Mouse (Mus musculus) ES-E14 (cell line): ENCODE measurements at regions not wholly inside any gene's neighbourhood (a gene's known extent, or its start where the extent isn't known, plus 50 kb on each side); places are given as distances from the start of the nearest gene placed in this dataset.

Experiments
- DNase-seq: peaks from one replicate; pipeline ENCODE4 v3.0.0-alpha.2; 2013; ENCODE audit warnings: low read depth, low spot score
- H3K27ac ChIP-seq: 2 replicates; pipeline ENCODE4 v1.5.1; 2012; ENCODE audit warnings: low read depth, mild to moderate bottlenecking, low read length, moderate library complexity, mixed read lengths; ENCODE audit not compliant: poor library complexity, insufficient read depth, severe bottlenecking
- H3K36me3 ChIP-seq: 2 replicates; pipeline ENCODE4 v1.6.1; 2012; ENCODE audit warnings: mild to moderate bottlenecking, low read length, moderate library complexity, mixed read lengths; ENCODE audit not compliant: control insufficient read depth, poor library complexity, insufficient read depth, severe bottlenecking
- H3K4me1 ChIP-seq, 2 experiments: fragments of 150-350 bp in 1 of 2; sonication (generic) in 1 of 2; 2 replicates each; pipeline ENCODE4 v1.6.1; 2012; ENCODE audit warnings: low read length in 2 of 2, mild to moderate bottlenecking in 1 of 2, mixed read lengths in 1 of 2; ENCODE audit not compliant: control insufficient read depth in 2 of 2, insufficient read depth in 2 of 2, poor library complexity in 1 of 2
- H3K4me3 ChIP-seq, 2 experiments: fragments of 150-350 bp in 1 of 2; sonication (generic) in 1 of 2; 2 replicates each; pipeline ENCODE4 v1.5.1; 2012; ENCODE audit warnings: low read length in 2 of 2, low read depth in 1 of 2, mild to moderate bottlenecking in 1 of 2, mixed read lengths in 1 of 2; ENCODE audit not compliant: insufficient read depth in 1 of 2, poor library complexity in 1 of 2, severe bottlenecking in 1 of 2
- H3K9ac ChIP-seq: 2 replicates; pipeline ENCODE4 v1.6.1; 2012; ENCODE audit warnings: low read depth, mild to moderate bottlenecking, low read length, mixed read lengths; ENCODE audit not compliant: poor library complexity, insufficient read depth, severe bottlenecking
- H3K9me3 ChIP-seq: fragments of 150-350 bp; sonication (generic); 2 replicates; pipeline ENCODE4 v1.6.1; 2012; ENCODE audit warnings: low read depth, mild to moderate bottlenecking, low read length; ENCODE audit not compliant: control insufficient read depth, insufficient read depth
- CHD2 ChIP-seq: IDR thresholded peaks from 2 replicates; pipeline ENCODE4 v1.6.1; 2014; ENCODE audit warnings: mild to moderate bottlenecking, low read depth, low read length, inconsistent platforms
- HCFC1 ChIP-seq: IDR thresholded peaks from 2 replicates; pipeline ENCODE4 v1.6.1; 2012; ENCODE audit warnings: low read length, inconsistent platforms, borderline replicate concordance; ENCODE audit not compliant: insufficient read depth
- MAFK ChIP-seq: IDR thresholded peaks from 2 replicates; pipeline ENCODE4 v1.6.1; 2014; ENCODE audit warnings: mild to moderate bottlenecking, low read depth, low read length, inconsistent platforms; ENCODE audit not compliant: insufficient read depth
- ZC3H11A ChIP-seq: IDR thresholded peaks from 2 replicates; pipeline ENCODE4 v1.6.1; 2012; ENCODE audit warnings: low read depth, mild to moderate bottlenecking, inconsistent platforms, low read length, borderline replicate concordance
- ZNF384 ChIP-seq: IDR thresholded peaks from 2 replicates; pipeline ENCODE4 v1.6.1; 2012; ENCODE audit warnings: low read depth, low read length, inconsistent platforms
- in situ Hi-C, 2 experiments: fragments of 600-800 bp; cut with MboI; formaldehyde crosslinking; loops; one replicate each; pipeline ENCODE4 v1.15.1; 2025; ENCODE audit warnings: low sequenced_read_pairs in 2 of 2, inconsistent platforms in 1 of 2; ENCODE audit not compliant: unreplicated experiment in 2 of 2

DNA sequence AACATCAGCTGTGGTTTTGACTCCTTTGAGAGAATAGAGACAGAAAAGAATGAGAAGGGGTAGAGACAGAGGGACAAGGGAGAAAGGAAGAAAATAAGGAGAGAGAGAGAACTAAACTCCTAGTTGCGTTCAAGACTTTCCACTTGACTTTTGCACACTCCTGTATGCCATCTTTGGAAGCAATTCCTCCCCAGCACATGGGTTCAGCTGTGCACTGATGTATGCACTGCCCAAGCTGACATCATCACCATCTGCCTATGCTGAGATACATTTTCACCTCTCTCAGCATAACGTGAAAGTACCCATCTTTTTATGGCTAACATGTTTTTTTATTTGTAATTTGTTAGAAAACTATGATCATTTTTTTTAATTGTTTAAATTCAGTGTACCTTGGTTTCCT lies 214.2 kb upstream of the Robo2 start:
- no peak for TF ChIP-seq MAFK
- no peak for TF ChIP-seq ZC3H11A
- in situ Hi-C loops, result no loop called here
- Histone ChIP-seq H3K9ac (no peak overlapping the region), H3K4me1 (no peaks in the 10 kb centered on the region), H3K9me3 (no peaks in the 10 kb centered on the region), H3K27ac (no peak overlapping the region), H3K36me3 (no peaks in the 10 kb centered on the region), H3K4me3 (no peak overlapping the region)
- no peak for DNase-seq

DNA sequence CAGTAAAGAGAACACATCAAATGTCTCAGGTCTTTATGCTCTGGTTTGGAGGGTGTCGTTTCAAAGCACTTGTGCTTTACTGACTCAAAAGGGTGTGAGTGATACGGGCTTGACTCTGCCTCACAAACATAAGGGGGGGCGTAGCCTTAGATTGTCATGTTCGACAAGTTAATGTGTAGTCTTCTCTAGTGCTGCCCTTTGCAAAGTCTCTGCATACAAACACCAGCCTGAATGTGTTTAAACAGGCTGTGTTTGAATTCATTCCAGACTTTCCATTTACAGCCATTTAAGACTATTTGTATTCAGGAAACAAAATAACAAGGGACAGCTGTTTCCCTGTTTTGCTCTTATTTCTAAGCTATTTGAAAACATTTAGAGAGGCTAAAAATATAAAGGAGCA lies 200.4 kb upstream of the Robo2 start:
- H3K9ac ChIP-seq, result no peak overlapping the region
- TF ChIP-seq ZNF384, result no peak
- no peak for TF ChIP-seq MAFK
- no peak for TF ChIP-seq ZC3H11A
- TF ChIP-seq HCFC1, result no peak
- TF ChIP-seq CHD2, result no peak
- no peak overlapping the region for H3K4me3 ChIP-seq
- H3K4me1 ChIP-seq, result no peaks in the 10 kb centered on the region
- DNase-seq, result no peak
- H3K9me3 ChIP-seq, result no peaks in the 10 kb centered on the region
- no peaks in the 10 kb centered on the region for H3K36me3 ChIP-seq
- H3K27ac ChIP-seq, result no peak overlapping the region
- in situ Hi-C loops, result no loop called here

- Histone ChIP-seq H3K9me3 (no peaks in the 10 kb centered on the region), H3K9ac (no peak overlapping the region), H3K4me3 (no peak overlapping the region), H3K4me1 (no peaks in the 10 kb centered on the region), H3K36me3 (no peaks in the 10 kb centered on the region), H3K27ac (no peak overlapping the region)
- no peak for TF ChIP-seq ZNF384
- in situ Hi-C loops, result no loop called here
- DNase-seq, result no peak
Observed at GRCm38 (mm10) chr16:74609564-74609963, 197.9 kb upstream of the Robo2 start.

- Histone ChIP-seq H3K4me3 (no peak overlapping the region), H3K9ac (no peak overlapping the region), H3K36me3 (no peaks in the 10 kb centered on the region), H3K9me3 (no peaks in the 10 kb centered on the region), H3K27ac (no peak overlapping the region), H3K4me1 (no peaks in the 10 kb centered on the region)
- TF ChIP-seq ZNF384, result no peak
- no peak for TF ChIP-seq CHD2
- TF ChIP-seq HCFC1, result no peak
- no peak for TF ChIP-seq MAFK
- no peak for TF ChIP-seq ZC3H11A
- in situ Hi-C loops, result no loop called here
- no peak for DNase-seq
Observed at GRCm38 (mm10) chr16:74598361-74598760, 186.7 kb upstream of the Robo2 start.

GRCm38 (mm10) chr16:74597735-74598340 lies 186.2 kb upstream of the Robo2 start:
- Histone ChIP-seq H3K4me3 (no peak overlapping the region), H3K9me3 (no peaks in the 10 kb centered on the region), H3K27ac (no peak overlapping the region), H3K4me1 (no peaks in the 10 kb centered on the region), H3K36me3 (no peaks in the 10 kb centered on the region), H3K9ac (no peak overlapping the region)
- TF ChIP-seq HCFC1 (no peak), CHD2 (no peak), ZC3H11A (no peak), MAFK (no peak), ZNF384 (no peak)
- no peak for DNase-seq
- in situ Hi-C loops, result no loop called here
